Comparison of ENCODE assay signal across 8 mouse cellular contexts in the genomic region with DNA sequence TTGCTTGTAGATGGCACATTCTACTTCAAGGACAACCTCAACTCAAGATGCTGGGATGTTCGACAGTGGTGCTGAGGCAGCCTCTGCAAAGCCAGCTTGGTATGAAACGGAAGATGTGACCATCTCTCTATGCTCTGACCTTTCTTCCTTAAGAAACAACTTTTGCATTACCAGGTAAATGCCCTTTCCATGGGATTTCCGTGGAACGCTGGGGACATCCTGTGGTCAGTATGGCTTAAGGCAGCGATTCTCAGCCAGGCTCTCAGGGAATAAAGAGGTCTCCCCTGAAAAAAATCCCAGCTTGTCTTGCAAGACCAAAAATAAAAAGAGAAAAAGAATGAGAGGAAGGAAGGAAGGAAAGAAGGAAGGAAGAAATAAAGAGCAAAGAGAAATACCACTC.
A peak's percentile ranks its signal among the peaks of the same experiment; 100 is the strongest.
DNase-seq lines count a peak whose midpoint lies in the region; ATAC-seq and TF ChIP-seq lines count a peak whose summit lies in the region.
"Had no signal": no experiment of that assay in that cellular context is flagged by ENCODE, and none has a peak within 500 bp of the region (broad histone marks: within the 10 kb centered on the region; RNA-seq: fewer than 3 reads in every experiment).

No protein-coding gene starts in this region.

- H3K9me3 ChIP-seq in kidney, embryonic 14.5 days (ENCODE audit: control insufficient read depth, low read length): no peaks in the 10 kb centered on the region
- no peaks in the 10 kb centered on the region for H3K9me3 ChIP-seq in kidney, postnatal 0 days (replicated peaks; ENCODE audit: low read length)
- H3K9me3 ChIP-seq: neural tube, embryonic 13.5 days had no signal

- H3K27me3 ChIP-seq in kidney, embryonic 14.5 days (ENCODE audit: control insufficient read depth, insufficient read depth, low read length): no peaks in the 10 kb centered on the region
- no peaks in the 10 kb centered on the region for H3K27me3 ChIP-seq in kidney, postnatal 0 days (ENCODE audit: insufficient read depth, low read length)
- H3K27me3 ChIP-seq: neural tube, embryonic 13.5 days had no signal

- H3K4me3 ChIP-seq in kidney, embryonic 14.5 days (ENCODE audit: low read length): no peak overlapping the region
- no peak overlapping the region for H3K4me3 ChIP-seq in kidney, postnatal 0 days (replicated peaks; ENCODE audit: low read depth, low read length)
- H3K4me3 ChIP-seq: neural tube, embryonic 13.5 days had no signal

- H3K9ac ChIP-seq in kidney, embryonic 14.5 days (ENCODE audit: low read depth, low read length): no peak overlapping the region
- no peak overlapping the region for H3K9ac ChIP-seq in kidney, postnatal 0 days (ENCODE audit: low read depth, low read length)
- H3K9ac ChIP-seq: neural tube, embryonic 13.5 days had no signal

- no peak overlapping the region for H3K4me2 ChIP-seq in kidney, embryonic 14.5 days (replicated peaks; ENCODE audit: low read depth, low read length)
- H3K4me2 ChIP-seq in kidney, postnatal 0 days (ENCODE audit: low read length): 0 out of 2 replicates have a peak overlapping the region, but pooled peaks have one; percentile 39

- no peak overlapping the region for H3K27ac ChIP-seq in kidney, embryonic 14.5 days (ENCODE audit: low read depth, low read length)
- no peak overlapping the region for H3K27ac ChIP-seq in kidney, postnatal 0 days
- H3K27ac ChIP-seq: neural tube, embryonic 13.5 days had no signal

- DNase-seq in kidney, adult 18-20 months: peak; percentile 66
- DNase-seq in ES-CJ7 (ENCODE audit: low read depth, low spot score): peak; percentile 43
- DNase-seq in ZHBTc4 (ENCODE audit: low read depth, low spot score): peak; percentile 22
- peak; percentile 78 for DNase-seq in kidney, postnatal 0 days (ENCODE audit: low spot score)
- no peak for DNase-seq in MN1 (ENCODE audit: low spot score)
- DNase-seq in thymus, postnatal 10 days (ENCODE audit: low spot score in 2 of 2): no peak

- H3K4me1 ChIP-seq in kidney, embryonic 14.5 days (ENCODE audit: control insufficient read depth, insufficient read depth, low read length): 0 out of 2 replicates have a peak, but pooled peaks cover 2% of the 10 kb centered on the region
- no peaks in the 10 kb centered on the region; the same call in 1 of the 2 replicates for H3K4me1 ChIP-seq in kidney, postnatal 0 days (replicated peaks; ENCODE audit: insufficient read depth, low read length)

- peak; percentile 90 for TF ChIP-seq CTCF in kidney, postnatal 0 days (IDR thresholded peaks at IDR 0.05; ENCODE audit: low read depth)

- no peak for ATAC-seq in kidney, embryonic 14.5 days (ENCODE audit: low FRiP score, low TSS enrichment)
- ATAC-seq in kidney, postnatal 0 days (replicated peaks; ENCODE audit: low FRiP score, low read depth): no peak

- WGBS in kidney, embryonic 14.5 days: 37% methylated on average over 5 of the region's 5 CpGs
- 26% methylated on average over 5 of the region's 5 CpGs for WGBS in kidney, postnatal 0 days

- no peaks in the 10 kb centered on the region for H3K36me3 ChIP-seq in kidney, embryonic 14.5 days (ENCODE audit: control insufficient read depth, insufficient read depth, low read length)
- no peaks in the 10 kb centered on the region for H3K36me3 ChIP-seq in kidney, postnatal 0 days (ENCODE audit: insufficient read depth, low read length)
- H3K36me3 ChIP-seq: neural tube, embryonic 13.5 days had no signal

Comparison
In these comparisons a context has a peak if more than half of its experiments do, and no peak if none do; other contexts are left out.
1. DNase-seq: peak in kidney, adult 18-20 months (single experiment), ES-CJ7 (single experiment), ZHBTc4 (single experiment) and kidney, postnatal 0 days (single experiment); none in MN1 (single experiment) and thymus, postnatal 10 days (0 of 2).